Mouse (Mus musculus) macrophage (primary cell): ENCODE data around the gene Nprl3. TPM values are rescaled to one million over a fixed set of nuclear protein-coding genes. Genes with fewer than 3 reads are reported as not detected.

Experiments
- H3K27ac ChIP-seq: fragments of 350-480 bp; formaldehyde crosslinking; 2 replicates; pipeline ENCODE4 v1.9.0; 2021
- H3K36me3 ChIP-seq: fragments of 350-480 bp; formaldehyde crosslinking; 2 replicates; pipeline ENCODE4 v1.9.0; 2021; ENCODE audit errors: inconsistent target
- H3K4me3 ChIP-seq: fragments of 350-480 bp; formaldehyde crosslinking; 2 replicates; pipeline ENCODE4 v1.9.0; 2021; ENCODE audit errors: inconsistent target
- H3K79me2 ChIP-seq: fragments of 350-480 bp; formaldehyde crosslinking; 2 replicates; pipeline ENCODE4 v1.9.0; 2021; ENCODE audit errors: inconsistent target
- WGBS: methylation state at CpG from one replicate; pipeline ENCODE4 v1.1.7; 2026; ENCODE audit warnings: inconsistent platforms; ENCODE audit not compliant: missing documents; 5-methylcytosine and 5-hydroxymethylcytosine counted together
- polyA plus RNA-seq: library from polyadenylated mRNA; stranded (reverse); fragments of 250-400 nt; gene quantifications from 3 replicates; pipeline ENCODE4 v1.2.4, GENCODE M21; 2018; ENCODE audit warnings: inconsistent platforms

The Nprl3 gene
- polyA plus RNA-seq, 1 experiment from 2014 or later: 7.4 TPM

DNA sequence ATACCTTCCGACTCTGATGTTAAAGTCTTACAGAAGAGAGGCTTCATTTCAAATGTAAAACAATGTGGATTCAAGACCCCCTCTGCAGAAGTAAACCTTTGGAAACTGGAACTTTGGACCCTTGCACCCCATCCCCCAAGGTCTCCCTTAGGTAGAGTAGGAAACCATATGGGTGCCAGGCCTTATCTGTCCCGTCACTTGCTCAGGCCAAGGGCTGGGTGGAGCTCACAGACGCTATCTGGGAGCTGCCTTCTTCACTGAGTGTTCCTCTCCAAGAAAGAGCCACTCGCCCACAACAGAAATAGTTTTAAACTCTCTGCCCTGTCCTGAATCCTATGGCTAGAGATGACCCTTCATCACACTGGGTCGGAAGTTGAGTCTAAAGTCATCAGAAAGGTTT, 1.4 kb upstream of the Nprl3 start:
- WGBS: 93% methylated on average over 5 of the region's 5 CpGs
- no peak overlapping the region for H3K27ac ChIP-seq
- no peak overlapping the region for H3K4me3 ChIP-seq
- H3K79me2 ChIP-seq: peaks cover 26% of the 10 kb centered on the region
- H3K36me3 ChIP-seq: no peaks in the 10 kb centered on the region

DNA sequence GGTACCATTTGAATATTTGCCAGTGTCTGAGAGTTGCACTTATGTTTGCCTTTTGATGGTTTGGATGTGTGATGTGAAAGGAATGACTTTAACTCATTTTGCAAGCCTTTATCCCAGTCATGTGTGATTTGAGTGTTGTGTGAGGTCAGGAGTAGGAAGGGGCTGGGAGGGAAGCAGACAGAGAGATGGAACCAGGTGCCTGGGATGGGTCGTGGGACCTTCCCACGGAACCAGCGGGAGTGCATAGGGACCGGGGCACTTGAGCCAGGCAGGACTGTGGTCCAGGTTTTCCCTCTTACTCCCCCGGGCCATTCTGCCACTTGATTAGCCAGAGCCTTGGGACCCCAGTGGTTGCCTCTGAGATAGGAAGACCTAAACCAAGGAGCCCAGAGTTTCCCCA, 457 bp upstream of the Nprl3 start:
- no peak overlapping the region for H3K27ac ChIP-seq
- 45% methylated on average over 3 of the region's 5 CpGs for WGBS
- peak overlapping the region; percentile 8; the same call in 1 of the 2 replicates for H3K4me3 ChIP-seq
- no peaks in the 10 kb centered on the region for H3K36me3 ChIP-seq
- H3K79me2 ChIP-seq: peaks cover 30% of the 10 kb centered on the region

DNA sequence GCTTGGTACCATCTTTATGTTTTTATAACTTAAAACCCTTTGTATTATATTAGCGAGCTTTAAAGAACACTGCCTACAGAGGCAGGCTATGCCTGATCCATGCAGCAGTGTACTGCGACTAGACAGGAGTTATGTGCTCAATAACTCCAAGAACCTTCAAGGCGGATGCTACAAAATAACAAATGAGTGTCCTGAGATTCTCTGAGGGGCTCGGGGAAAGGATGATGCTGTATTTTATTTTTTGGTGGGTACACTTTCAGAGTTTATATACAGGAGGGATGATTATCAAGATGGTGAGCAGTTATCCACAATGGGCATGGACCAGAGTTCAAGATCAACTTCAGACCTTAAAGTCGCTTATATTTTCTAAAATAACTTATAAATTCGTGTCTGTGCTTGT, 731 bp downstream of the Nprl3 start:
- Histone ChIP-seq H3K4me3 (peak overlapping the region; percentile 83), H3K27ac (peak overlapping the region; percentile 52), H3K79me2 (peaks cover 30% of the 10 kb centered on the region), H3K36me3 (no peaks in the 10 kb centered on the region; the same call in 1 of the 2 replicates)
- WGBS: 37% methylated on average over 6 of the region's 6 CpGs

DNA sequence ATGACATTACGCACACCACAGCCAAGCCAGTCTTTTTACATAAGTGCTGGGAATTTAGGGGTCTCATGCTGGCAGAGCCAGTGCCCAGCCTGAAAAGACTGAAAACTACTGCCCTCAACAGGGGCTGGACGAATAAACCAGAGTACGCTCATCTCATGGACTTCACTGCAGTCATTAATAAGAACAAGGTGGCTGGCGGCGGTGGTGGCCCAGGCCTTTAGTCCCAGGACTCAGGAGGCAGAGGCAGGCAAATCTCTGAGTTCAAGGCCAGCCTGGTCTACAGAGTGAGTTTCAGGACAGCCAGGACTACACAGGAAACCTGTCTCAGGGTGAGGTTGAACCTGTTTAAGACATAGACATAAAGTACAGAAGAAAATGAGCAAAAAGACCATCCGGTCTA, 1.3 kb downstream of the Nprl3 start:
- Histone ChIP-seq H3K27ac (no peak overlapping the region), H3K79me2 (peaks cover 30% of the 10 kb centered on the region), H3K36me3 (no peaks in the 10 kb centered on the region; the same call in 1 of the 2 replicates), H3K4me3 (no peak overlapping the region)
- WGBS: 92% methylated on average over 5 of the region's 6 CpGs

DNA sequence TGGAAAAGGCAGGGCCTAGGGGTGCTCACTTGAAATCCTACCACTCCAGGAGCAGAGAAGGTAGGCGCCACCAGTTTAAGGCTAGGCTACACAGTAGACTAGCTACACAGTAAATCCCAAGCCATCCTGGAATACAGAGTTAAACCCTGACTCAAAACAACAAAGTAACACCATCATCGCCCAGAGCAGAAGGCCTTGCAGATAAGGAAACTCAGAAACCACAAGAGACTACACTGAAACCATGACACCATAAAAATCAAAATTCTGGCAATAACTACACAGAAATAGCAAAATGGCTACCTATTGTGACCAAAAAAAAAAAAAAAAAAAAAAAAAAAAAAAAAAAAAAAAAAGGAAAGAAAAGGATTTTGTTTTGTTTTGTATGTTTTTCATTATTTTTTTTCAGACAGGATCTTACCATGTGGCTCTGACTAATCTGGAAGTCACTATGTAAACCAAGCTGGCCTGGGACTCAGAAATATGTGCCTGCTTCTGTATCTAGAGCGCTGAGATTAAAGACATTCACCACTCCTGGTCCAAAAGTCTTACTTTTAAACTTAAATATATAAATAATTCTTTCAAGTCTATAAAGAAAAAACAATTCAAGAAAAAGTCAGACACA, 2.3 kb downstream of the Nprl3 start:
- Histone ChIP-seq H3K36me3 (peaks cover 1% of the 10 kb centered on the region; the same call in 1 of the 2 replicates), H3K27ac (no peak overlapping the region), H3K79me2 (peaks cover 30% of the 10 kb centered on the region), H3K4me3 (no peak overlapping the region)
- 88% methylated on average over 3 of the region's 3 CpGs for WGBS

DNA sequence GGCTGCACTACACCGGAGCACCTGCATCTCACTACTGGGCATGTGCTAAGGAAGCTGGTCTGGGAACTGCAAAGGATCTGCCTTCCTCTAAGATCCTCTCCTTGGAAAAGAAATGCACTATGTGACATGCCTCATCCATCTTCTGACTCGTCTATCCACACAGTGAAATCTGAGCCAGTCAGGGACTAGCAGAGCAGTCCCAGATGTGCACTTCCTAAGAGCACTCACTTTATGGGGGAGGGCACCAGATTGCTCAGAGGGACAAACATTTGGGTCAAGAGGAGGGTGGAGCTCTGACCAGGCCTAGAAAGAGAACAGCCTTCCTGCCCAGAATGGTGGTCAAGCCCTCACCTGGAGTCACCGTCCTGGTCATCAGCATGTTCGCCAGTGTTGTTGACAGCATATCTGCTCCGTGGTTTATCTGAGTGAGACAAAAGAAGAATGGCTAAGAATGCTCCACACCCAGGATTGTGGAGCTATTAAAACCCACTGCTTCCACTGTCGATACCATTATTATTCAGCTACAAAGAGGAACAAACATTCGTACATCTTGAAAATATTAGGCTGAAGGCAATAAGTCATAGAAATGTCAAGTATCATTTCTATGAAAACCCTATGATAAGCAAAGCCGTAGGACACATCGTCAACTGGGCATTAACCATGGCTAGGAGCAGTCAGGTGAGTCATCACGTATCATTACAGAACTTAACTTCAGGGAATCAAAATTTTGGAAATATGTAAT, 4.7 kb downstream of the Nprl3 start:
- H3K27ac ChIP-seq: no peak overlapping the region
- H3K36me3 ChIP-seq: peaks cover 3% of the 10 kb centered on the region; the same call in 1 of the 2 replicates
- H3K4me3 ChIP-seq: no peak overlapping the region
- WGBS: 91% methylated on average over 10 of the region's 10 CpGs
- peaks cover 30% of the 10 kb centered on the region for H3K79me2 ChIP-seq

DNA sequence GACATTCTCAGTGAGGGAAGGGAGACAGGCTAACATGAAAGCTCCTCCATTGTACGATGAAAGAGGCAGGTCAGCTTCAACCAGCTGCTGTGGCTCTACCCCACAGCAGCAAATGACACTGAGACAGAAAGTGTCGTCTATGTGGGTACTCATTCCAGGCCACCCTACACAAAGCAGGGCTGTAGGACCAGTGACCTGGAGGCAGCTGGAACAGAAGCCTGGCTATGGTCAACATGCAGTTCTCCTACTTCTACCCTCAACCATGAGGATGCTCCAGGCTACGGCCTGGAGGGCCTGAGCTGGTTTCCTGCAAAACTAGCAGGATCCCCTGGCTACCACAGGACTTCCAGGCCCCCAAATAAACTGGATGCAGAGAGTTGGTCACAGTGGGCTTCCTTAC, 10.9 kb downstream of the Nprl3 start:
- Histone ChIP-seq H3K79me2 (no peaks in the 10 kb centered on the region), H3K27ac (no peak overlapping the region), H3K4me3 (no peak overlapping the region), H3K36me3 (peaks cover 26% of the 10 kb centered on the region; the same call in 1 of the 2 replicates)
- 97% methylated on average over 3 of the region's 3 CpGs for WGBS

DNA sequence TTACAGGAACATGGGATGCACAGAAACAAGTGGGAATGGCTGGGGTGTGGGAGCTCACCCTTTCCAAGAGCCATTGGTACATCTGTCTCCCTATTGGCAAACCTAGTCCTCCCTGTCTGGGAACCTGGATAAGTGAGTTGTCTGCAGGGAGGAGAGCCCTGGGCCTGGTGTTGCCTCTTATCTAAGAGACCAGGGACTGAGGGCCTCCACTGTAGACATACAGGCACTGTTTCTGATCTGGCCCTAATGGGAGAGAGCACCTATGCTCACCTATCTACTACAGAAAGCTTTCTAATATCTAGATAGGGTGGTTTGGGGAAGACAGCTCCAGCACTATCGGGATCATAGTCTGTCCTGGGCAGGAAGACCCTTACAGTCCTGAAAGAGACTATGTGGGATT, 11.4 kb downstream of the Nprl3 start:
- Histone ChIP-seq H3K4me3 (no peak overlapping the region), H3K27ac (no peak overlapping the region), H3K79me2 (no peaks in the 10 kb centered on the region), H3K36me3 (peaks cover 29% of the 10 kb centered on the region; the same call in 1 of the 2 replicates)
- 95% methylated on average over 1 of the region's 1 CpGs for WGBS

DNA sequence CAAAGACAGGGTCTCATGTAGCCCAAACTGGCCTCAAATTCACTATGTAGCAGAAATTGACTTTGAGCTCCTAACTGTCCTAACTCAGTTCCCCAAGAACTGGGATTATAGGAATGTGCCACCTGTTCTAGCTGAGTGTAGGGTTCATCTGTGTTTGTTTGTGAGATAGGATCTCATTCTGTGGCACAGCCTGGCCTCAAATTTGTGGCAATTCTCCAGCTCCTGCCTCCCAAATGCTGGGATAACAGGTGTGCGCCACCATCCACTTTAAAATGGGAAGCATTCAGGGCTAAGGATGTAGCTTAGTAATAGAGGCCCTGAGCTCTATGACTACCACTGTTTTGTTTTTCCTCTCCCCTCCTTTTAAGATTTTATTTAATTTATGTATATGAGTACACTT, 14.4 kb downstream of the Nprl3 start:
- Histone ChIP-seq H3K79me2 (no peaks in the 10 kb centered on the region), H3K36me3 (peaks cover 46% of the 10 kb centered on the region; the same call in 1 of the 2 replicates), H3K4me3 (no peak overlapping the region), H3K27ac (no peak overlapping the region)
- 100% methylated on average over 1 of the region's 1 CpGs for WGBS

DNA sequence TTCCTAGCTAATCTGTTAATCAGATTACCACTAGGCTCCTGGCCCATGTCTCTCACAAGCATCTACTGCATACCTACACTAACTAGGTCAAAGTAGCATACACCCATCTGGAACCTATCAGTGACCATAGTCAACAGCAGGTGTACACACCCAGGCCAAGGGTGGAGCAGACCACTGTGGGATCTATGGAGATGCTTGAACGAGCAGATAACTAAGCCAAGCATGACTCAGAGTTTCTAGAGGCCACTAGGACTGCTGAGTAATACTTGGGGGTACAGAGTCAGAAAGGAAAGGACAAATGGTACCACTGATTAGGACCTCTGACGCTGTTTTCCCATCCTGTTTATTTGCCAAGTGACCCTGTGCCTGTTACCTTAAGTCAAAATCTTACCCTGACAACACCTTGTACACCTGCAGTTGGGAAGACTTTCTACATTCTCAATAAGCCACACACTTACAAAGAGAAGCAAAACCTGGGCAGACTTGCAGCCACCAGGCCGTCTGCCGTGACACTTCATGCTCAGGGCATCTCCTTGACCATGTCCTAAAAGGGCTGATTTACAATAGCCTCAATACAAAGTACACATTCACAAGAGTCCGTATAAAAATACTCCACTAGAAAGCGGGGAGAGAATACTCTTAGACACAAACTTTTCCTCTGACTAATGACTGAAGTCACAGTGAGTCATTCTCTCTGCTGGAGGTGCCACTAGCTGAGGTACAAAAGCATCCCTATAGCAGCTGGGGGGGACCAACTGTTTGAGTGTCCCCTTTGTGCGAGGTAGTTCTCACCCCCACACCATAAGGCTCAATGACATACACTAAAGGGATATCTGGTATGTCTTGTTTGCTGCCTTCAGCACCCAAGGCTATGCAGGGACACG, 16.4 kb downstream of the Nprl3 start:
- WGBS: 86% methylated on average over 7 of the region's 8 CpGs
- Histone ChIP-seq H3K27ac (no peak overlapping the region), H3K79me2 (no peaks in the 10 kb centered on the region), H3K4me3 (no peak overlapping the region), H3K36me3 (peaks cover 60% of the 10 kb centered on the region)

DNA sequence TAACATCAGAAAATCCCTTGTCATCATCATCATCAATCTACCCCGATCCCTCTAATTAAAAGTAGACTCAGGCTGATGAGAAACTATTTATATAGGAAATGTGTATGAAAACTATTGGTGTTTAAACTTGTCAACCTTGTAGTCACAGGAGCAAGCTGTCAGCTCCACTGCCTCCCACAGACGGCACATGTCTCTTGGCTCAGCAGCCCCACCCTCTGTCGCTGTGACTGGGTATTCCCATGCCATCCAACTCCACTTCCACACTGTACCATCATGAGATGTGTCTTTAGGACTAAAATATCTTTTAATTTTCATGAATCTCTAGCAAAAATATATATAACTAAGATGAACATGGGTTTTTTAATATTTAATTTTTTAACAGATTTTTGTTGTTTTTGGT, 19.2 kb downstream of the Nprl3 start:
- Histone ChIP-seq H3K36me3 (peaks cover 59% of the 10 kb centered on the region), H3K27ac (no peak overlapping the region), H3K79me2 (no peaks in the 10 kb centered on the region), H3K4me3 (no peak overlapping the region)
- WGBS: 79% methylated on average over 3 of the region's 3 CpGs

DNA sequence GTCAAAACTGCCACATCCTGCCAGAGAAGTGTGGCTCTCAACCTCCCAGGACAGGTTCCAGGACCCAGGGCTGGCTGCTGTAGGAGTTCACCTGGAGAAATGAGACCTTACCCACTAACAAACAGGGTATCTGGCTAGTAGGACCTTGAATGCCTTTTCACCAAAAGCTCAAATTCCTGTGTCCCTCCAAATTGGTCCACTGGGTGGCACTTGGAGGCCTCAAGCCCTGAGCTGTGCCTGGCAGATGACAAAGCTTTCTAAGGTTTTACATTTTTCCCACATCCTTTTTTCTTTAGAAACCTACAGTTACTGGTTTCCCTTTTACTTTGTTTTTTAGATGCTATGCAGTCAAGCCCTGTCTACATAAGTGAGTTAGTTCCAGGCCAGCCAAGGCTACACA, 20.4 kb downstream of the Nprl3 start:
- Histone ChIP-seq H3K27ac (no peak overlapping the region), H3K36me3 (peaks cover 54% of the 10 kb centered on the region), H3K4me3 (no peak overlapping the region), H3K79me2 (no peaks in the 10 kb centered on the region)

DNA sequence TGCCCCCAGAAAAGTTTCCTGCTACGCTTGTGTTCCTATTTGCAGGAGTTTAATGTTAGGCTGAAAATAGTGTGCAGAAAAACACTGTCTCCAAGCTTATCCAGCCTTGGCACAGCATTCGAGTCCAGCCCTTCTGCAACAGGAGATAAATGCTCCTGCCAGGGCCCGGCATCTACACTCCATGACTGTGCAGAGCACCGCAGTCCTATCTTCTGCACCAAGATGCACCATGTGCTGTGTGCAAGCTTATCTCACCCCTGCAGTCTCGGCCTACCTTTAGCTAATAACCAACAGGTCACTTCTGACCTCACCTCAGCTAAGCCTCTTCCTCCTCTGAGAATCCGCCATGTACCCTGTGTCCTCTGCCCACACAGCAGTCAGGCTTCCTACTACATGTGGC, 21.9 kb downstream of the Nprl3 start:
- Histone ChIP-seq H3K4me3 (no peak overlapping the region), H3K27ac (no peak overlapping the region), H3K79me2 (no peaks in the 10 kb centered on the region), H3K36me3 (peaks cover 55% of the 10 kb centered on the region)
- WGBS: 95% methylated on average over 6 of the region's 6 CpGs

DNA sequence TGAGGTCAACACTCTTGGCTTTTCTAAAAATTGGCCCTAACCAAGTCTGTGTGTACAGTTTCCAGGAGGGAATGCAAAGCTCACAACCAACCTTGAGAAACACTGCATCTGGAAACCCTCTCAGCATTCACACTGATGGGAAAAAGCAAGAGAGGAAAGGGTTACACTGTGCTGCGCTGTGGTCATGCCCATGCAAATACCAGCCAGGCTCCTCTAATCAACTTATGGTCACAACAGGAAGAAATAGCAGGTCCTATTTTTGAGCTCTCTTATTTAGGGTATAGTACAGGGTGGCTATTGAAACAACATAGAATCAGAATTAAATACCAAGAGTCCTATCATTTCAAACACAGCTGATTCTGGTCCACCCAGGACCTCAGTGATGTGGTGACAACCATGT, 22.9 kb downstream of the Nprl3 start:
- H3K27ac ChIP-seq: no peak overlapping the region
- H3K4me3 ChIP-seq: no peak overlapping the region
- 91% methylated on average over 1 of the region's 1 CpGs for WGBS

DNA sequence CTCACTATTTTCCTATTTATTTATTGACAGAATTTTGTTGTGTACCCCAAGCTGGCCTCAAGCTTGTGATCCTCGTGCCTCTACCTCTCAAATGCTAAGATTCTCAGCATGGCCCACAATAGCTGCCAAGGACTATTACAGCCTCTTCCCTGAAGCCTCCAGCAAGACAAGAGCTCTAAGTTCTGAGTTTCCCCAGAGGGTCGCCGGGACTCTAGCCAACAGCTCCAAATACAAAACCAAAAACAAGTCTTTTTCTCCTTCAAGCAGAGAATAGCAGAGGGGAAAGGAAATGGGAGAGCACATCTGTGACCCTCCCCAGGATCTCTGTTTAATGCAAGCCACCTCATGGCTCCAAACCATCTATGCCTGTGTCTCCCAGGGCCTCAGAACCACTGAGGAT, 23.4 kb downstream of the Nprl3 start:
- H3K36me3 ChIP-seq: peaks cover 43% of the 10 kb centered on the region
- no peak overlapping the region for H3K27ac ChIP-seq
- no peak overlapping the region for H3K4me3 ChIP-seq
- 100% methylated on average over 3 of the region's 3 CpGs for WGBS
- H3K79me2 ChIP-seq: no peaks in the 10 kb centered on the region

More for the DNA sequence above, 22.9 kb downstream of the Nprl3 start:
- H3K79me2 ChIP-seq: no peaks in the 10 kb centered on the region
- H3K36me3 ChIP-seq: peaks cover 49% of the 10 kb centered on the region
